Mouse (Mus musculus): ENCODE measurements at regions not wholly inside any gene's neighbourhood (a gene's known extent, or its start where the extent isn't known, plus 50 kb on each side); places are given as distances from the start of the nearest gene placed in this dataset.

DNA sequence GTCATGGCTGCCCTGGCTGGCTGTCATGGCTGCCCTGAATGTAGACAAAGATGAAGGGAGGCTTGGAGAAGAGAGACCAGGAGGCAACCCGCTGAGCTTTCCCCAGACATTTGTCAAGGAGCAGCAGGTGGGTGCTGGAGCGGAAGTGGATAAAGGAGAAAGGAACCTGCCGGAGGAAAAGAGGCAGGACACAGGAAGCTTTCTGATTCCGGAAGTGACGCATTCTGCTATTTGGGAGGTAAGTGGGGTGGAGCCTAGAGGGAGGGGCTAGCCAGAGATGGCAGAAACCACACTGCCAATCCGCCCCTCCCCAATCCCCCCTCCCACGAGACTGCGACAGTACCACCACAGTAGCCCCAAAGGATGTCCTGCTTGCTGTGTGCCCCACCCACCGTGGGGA, 80.1 kb downstream of the Gm572 start:
- no peak for DNase-seq

DNA sequence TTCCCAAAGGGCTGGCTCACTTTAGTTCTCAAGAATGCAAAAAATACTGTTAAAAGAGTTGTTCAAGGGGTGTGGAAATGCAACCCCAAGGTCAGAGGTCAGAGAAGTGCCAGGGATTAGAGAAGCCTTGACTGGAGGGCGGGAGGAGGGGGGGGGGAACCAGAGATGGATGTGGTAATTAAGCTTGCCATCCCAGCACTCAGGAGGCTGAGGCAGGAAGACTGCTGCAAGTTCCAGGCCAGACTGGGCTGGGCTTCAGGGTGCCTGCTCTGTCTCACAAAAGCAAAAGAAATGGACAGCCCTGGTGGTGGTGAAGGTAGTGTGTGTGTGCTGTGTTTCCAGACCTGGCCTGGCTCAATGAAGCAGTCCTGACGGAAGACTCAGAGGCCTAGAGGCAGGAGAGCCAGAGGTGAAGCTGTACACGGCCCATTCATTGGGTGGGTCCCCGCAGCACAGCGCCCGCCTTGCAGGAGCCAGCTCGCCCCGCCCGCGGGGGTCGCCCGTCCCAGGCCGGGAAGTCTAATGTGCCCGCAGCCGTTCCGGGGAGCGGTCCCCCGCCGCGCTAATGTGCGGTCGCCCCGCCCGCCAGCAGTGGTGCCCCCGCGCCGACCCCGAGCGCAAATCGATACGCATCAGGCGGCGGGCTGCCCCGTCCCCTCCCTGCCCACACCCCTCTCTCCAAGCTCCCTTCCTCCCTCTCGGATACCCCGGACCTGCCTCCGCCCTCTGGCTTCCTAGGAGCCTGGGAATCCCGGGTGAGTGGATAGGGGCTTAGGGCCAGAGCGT, 80.1 kb upstream of the Casz1 start:
- no peak for DNase-seq

DNA sequence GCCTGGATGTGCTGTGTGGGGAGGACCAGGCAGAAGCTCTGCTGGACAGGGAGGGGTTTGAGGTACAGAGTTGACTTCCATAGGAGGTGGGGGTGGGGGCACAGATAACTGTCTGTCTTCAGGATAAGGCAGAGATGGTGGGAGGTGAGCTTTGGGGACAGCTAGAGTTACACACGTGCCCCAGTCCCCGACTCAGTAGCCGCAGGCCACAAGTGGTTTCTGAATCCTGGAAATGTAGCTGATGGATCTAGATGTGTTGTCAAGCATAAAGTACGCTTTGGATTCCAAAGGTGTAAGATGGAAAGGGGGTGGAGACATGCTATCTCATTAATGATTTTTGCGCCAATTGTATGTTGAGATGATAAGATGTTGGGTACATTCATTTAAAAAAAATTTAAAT, 75.4 kb upstream of the Casz1 start:
- DNase-seq = no peak

DNA sequence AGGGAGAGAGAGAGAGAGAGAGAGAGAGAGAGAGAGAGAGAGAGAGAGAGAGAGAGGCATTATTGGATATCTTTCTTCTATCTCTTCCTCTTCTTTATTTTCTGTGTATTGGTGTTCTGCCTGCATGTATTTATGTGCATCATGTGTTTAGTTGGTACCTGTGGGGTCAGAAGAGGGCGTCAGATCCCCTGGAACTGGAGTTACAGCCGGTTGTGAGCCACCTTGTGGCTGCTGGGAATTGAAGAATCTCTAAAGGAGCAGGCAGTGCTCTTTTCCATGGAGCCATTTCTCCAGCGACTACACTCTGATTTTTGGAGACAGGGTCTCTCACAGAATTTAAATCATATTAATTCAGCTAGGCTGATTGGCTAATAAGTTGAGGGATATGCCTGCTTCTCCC, 72.6 kb upstream of the Casz1 start:
- DNase-seq = no peak

DNA sequence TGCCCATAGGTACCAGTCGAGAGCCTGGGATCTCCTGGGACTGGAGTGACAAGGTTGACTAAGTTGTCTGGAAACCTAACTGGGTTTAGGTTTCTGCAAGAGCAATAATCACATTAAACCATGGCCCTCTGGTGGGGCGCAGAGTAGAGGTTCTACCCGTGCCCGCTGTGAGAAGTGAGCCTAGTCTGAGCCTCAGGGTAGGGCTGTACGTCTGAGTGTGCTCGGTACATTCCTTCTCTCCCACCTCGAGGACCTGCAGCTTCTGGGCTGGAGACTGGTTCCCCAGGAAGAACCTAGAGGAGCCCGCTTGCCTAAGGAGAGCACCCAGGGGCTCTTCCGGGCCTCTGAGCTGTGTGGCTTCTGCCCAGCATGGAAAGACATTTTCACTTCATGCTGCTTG, 70.2 kb upstream of the Casz1 start:
- DNase-seq = no peak

DNA sequence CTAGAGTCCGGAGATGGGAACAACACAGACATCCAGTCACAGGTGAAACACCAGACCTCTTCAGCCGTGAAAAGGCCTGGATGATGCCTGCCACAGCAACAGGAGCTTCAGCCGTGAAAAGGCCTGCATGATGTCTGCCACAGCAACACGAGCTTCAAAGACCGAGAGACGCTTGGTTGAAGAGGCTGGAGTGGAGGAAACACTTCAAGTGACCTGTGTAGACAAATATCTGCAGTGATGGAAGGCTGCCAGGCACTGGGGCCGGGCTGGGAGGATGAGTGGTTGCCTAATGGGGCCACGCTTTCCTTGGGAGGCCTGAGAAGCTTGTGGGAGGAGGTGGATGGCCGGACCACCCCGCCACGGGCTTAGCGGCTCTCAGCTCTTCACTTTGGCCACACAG, 69.7 kb upstream of the Casz1 start:
- no peak for DNase-seq

DNA sequence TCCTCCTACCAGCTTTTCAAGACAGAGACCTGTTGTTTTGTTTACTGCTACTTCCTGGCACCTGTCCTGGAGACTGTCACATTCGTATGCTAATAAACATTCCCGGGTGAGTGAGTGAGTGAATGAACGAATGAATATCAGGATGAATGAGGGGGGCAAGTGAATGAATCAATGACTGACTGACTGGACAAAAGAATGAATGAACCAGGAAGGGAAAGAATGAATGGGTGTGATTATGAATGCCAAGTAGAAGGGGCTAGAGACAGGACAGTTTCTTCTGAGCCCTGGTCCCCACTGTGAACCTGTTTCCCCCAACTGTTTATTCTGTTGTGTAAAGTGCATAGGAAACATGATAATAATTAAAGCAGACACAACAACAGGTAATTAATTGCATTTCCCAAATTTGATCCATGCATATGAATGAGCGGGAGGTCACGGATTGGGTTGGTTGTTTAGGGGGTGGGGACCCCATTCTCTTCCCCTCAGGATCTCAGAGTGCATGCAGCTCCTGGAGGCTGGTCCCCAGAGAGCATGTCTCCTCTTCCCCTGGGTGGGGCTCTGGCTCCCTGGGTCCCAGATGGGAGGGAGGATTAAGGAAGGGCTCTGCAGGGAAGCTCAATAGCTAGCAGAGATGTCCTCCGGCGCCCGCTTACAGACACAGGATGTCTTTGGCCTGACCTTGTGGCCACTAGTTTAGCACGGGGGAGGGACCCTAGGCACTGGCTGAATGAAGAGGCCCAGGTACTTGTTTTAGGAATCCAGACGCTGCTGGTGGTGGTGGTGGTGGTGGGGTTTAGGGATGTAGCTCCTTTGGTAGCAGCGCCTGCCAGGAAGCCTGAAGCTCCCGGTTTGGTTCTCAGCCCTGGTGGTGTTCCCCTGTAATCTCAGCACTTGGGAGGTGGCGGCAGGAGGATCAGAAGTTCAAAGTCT, 65.4 kb upstream of the Casz1 start:
- no peak for DNase-seq

DNA sequence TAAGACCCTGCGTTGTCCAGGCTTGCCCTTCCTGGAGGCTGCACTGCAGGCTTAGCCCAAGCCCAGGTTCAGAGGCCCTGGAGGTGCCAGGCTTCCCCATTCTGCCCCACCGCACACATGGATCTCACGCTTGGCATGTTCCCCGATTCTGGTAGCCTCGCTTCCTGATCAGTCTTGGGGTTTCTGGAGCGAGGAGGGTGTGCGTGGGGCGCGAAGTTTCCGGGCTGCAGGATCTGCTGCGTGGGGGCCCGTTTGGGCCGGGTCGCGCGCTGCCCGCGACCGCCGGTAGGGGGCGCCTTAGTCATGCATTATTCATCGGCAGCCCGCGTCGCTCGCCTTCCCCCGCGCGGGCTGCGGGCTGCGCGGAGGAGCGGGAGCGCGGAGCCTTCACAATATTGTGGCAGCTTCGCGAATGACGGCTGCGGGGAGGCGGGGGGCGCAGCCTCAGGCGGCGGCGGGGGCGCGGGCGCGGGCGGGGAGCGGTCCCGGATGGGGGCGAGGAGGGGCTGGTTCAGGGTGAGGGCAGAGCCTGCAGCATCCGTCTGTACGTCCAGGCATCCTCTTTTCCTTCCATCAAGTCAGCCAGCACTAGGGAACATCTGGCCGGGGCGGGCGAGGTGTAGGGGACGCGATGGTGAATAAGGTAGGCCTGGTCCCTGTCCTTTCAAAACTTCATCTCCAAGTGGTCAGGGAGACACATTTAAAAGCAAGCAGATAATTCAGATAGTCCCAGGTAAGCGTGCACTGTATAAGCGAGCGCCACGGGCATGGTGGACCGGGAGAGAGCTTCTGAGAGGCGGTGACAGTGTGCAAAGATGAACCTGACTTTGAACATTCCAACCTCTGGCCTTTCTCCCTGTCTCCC, 61.4 kb upstream of the Casz1 start:
- peak; percentile 84 for DNase-seq

DNA sequence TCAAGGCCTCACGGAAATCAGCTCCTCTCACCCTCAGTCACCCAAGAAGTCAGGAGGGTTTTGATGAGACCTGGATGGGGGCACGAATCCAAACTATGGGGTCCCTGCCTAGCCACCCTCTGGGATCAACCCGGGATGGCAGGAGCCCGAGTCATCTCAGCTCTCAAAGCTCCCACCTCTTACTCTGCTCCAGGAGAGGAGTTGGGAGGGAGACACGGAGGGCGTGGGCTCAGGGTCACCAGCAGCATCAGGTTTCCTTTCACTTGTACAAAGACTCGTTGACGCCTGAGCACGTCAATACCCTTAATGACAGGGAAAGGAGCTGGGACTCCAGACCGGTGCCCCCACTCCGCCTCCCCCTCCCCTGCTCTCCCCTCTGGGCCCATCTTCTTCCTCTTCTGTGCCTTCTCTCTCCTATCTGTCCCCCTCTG, 60.8 kb upstream of the Casz1 start:
- no peak for DNase-seq

DNA sequence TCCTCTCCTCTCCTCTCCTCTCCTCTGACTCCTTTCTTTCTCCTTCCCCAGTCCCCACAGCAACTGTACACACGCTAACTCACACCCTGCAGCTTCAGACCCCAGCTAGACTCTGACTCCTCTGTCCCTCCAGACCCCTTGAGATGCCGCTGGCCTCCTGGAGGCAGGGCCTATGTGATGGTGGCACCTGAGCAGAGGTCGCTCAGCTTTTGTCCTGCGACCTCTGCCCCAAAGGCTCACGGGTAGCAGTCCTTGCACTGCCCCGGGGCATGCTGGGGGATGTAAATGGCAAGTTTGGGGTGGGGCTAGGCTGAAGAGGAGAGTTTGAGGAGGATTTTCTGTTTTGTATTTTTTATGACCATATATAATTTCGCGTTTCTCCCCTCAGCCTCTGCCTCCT, 60.2 kb upstream of the Casz1 start:
- DNase-seq = no peak

DNA sequence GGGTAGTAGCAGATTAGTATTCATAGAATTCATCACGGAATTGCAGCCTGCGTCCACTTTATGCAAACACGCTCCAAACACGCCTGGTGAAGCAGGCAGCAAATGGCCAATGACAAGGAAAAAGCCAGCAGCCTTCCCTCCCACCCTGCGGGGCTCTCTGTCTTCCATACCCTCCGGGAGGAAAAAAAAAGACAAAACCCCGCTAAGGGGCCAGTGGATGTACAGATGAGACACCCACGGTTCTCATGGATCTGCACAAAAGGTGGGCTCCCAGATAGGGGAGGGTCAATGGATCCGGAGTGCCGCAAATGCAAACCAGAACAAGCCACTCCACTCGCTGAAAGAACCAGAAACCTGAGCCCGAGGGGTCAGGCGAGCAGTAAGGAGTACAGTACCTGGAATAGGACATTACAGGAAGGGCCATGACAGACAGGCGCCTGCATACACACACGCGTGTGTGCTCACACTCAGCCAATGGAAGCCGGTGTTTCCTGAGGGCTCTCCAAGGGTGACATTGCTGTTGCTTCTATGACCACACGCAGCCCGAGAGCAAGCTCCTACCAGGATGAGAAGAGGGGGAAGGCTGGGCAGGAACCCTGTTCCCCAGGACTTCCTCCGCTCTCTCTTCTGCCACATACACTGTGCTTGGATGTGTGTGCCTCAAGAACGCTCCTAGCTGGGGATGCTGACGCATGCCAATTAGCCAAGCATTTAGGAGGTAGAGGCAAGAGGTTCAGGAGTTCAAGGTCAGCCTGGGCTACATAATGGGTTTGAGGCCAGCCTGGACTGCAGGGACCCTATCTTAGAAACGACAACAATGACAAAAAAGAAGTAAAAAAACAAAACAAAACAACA, 57.5 kb upstream of the Casz1 start:
- DNase-seq = no peak

DNA sequence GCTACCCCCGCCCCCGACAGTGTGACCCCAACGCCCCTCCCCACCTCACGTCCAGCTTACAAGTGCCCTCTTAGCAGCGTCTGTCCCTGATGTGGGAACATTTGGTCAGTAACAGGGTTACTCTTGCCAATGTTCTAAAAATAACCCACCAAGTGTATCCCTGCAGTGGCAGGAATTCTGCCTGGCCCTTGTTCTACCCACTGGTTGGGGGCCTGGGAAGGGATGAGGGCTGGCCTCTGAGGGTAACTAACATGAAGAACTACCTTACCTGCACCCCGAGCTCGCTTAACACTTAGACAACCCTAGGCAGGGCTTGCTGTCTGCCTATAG, 56.9 kb upstream of the Casz1 start:
- no peak for DNase-seq

DNA sequence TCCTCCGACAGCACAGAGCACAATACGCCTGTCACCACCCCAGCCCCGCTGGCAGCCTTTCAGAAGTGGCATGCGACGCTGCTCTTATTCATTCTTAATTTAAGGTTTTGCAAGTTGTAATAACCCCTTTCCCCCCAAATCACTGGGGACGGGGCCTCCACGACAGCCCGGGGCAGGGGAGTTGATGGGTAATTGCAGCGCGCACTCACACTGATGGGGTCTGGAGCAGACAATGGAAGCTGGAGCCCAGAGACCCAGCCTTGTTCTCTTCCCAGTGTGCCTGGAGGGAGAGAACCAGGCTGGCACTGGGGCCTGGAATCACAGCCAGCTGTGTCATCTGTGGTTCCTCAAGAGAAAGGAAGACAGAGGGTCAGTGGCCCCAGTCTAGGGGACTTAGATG, 54.2 kb upstream of the Casz1 start:
- no peak for DNase-seq

DNA sequence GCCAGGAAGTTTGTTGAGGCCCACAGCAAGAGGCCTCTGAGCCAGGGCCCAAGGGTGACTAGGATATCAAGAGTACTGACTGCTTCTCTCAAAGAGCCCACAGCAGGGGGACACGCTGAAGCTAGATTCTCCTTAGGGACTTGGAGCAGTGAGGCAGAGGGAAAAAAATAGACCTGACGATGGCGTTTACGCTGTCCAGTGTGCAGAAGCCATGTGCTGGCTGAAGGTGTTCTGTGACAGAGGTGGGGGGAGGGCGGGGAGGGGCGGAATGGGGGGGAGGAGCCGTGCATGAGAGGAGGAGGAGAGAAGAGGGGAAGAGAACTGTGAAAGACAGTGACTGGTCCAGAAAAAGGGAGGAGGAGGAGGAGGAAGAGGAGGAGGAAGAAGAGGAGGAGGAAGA, 52.6 kb upstream of the Casz1 start:
- DNase-seq = no peak

DNA sequence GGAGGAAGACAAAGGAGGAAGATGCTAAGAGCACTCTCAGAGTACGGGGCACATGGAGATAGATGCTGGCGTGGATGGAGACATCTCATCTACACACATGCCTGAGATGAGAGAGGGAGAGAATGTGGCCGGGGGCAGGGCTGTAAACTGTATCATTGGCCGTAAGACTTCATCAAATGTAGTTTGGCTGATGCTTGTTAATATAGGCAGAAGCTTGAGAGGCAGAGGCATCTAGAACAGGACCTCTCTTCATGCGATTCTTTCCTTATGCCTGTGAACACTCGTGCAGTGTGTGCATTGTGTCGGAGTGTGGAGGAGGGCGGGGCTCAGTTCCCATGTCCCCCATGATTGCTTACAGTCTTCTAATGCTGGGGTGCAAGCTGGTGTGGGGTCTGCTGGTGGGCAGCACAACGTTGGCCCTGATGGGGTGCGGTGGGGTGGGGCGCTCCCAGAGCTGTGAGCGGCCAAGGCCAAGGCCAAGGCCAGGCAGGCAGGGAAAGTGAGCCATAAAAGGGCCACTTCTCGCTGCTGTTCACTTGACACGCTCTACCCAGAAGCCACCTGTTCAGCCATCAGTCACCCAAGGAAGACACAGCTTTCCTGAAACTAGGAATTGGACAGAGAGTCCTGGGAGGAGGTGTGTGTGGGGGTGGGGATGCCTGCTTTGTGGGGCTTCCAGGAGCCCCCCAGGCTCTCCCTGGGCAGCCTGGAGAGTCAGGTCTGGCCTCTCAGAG, 51.7 kb upstream of the Casz1 start:
- DNase-seq = no peak

DNA sequence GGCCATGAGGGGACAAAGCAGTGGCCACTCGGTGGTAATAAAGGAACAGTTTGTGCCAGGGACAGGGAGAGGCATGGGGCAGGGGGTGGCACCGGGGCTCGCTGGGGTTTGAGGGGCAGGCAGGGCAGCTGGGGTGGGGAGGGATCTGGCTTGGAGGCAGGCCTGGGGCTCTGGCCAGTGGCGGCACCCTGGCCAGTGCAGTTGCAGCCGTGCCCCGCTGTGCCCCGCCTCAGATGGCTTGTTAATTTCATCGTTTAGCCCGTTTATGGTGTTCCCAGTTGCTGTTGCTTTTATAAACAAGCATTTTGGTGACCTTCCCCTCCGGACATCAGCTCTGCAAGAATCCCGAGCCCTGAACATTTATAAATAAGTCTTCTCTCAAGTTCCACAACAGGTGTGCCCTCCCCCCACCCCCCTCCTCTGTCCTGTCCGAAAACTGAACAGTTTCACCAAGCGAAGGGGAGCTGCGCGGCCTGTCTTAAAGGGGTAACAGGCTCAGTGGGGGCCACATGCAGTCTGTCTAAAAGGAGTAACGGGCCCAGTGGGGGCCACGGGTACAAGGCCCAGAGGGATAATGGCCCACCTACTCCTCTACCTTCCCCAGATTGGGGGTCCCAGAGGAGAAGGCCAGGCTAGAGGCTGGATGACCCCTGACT, 51.0 kb upstream of the Casz1 start:
- DNase-seq = no peak

DNA sequence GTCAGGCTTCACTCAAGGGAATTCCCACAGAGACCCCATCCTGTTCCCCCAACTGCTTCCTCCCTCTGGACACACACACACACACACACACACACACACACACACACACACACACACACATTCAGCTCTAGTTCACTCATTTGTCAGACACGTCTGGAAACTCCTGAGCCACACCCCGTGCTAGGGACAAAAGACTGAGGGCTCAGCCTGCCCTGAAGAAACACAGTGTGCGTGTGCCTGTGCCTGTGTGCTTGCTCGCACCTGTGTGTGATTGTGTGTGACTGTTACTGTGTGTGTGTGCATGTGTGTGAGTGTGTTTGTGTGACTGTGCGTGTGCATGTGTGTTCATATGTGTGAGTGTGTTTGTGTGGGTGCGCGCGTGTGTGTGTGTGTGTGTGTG, 50.4 kb upstream of the Casz1 start:
- no peak for DNase-seq

Data from kidney, postnatal 10 days (tissue).